Mouse (Mus musculus): Measurements from ENCODE around the gene Tbx1. TPM values are rescaled to one million over a fixed set of nuclear protein-coding genes. Genes with fewer than 3 reads are reported as not detected.

Gene Tbx1
- polyA plus RNA-seq, 1 experiment from 2014 or later, result 1.2 TPM

Other genes starting within 250 kb of the Tbx1 start
- gene Tango2, start 242.6 kb downstream of the Tbx1 start, polyA plus RNA-seq (2015; fragmentation: Nextera tagmentation; extraction: Ambion mirVana), result 92.5 and 94.0 TPM in 2 replicates
- 78.7 and 81.3 TPM in 2 replicates for gene Arvcf, start 242.5 kb downstream of the Tbx1 start, polyA plus RNA-seq (2015; fragmentation: Nextera tagmentation; extraction: Ambion mirVana)
- gene Txnrd2, start 164.3 kb downstream of the Tbx1 start, polyA plus RNA-seq (2015; fragmentation: Nextera tagmentation; extraction: Ambion mirVana), result 31.0 and 31.7 TPM in 2 replicates
- gene Comt, start 163.8 kb downstream of the Tbx1 start, polyA plus RNA-seq (2015; fragmentation: Nextera tagmentation; extraction: Ambion mirVana), result 106 and 113 TPM in 2 replicates
- 14.8 and 16.7 TPM in 2 replicates for gene Gnb1l, start 92.0 kb downstream of the Tbx1 start, polyA plus RNA-seq (2015; fragmentation: Nextera tagmentation; extraction: Ambion mirVana)
- 2.9 and 3.4 TPM in 2 replicates for gene Rtl10, start 91.8 kb downstream of the Tbx1 start, polyA plus RNA-seq (2015; fragmentation: Nextera tagmentation; extraction: Ambion mirVana)
- gene Gp1bb, start 31.7 kb upstream of the Tbx1 start, polyA plus RNA-seq (2015; fragmentation: Nextera tagmentation; extraction: Ambion mirVana), result 11.8 and 14.8 TPM in 2 replicates
- gene Gm49601, start 35.8 kb upstream of the Tbx1 start, polyA plus RNA-seq (2015; fragmentation: Nextera tagmentation; extraction: Ambion mirVana), result 14.8 and 18.8 TPM in 2 replicates
- 192 and 212 TPM in 2 replicates for gene Sept5, start 39.3 kb upstream of the Tbx1 start, polyA plus RNA-seq (2015; fragmentation: Nextera tagmentation; extraction: Ambion mirVana)
- gene Cldn5, start 186.2 kb upstream of the Tbx1 start, polyA plus RNA-seq (2015; fragmentation: Nextera tagmentation; extraction: Ambion mirVana), result 110 and 117 TPM in 2 replicates
- gene Ufd1, start 221.1 kb upstream of the Tbx1 start, polyA plus RNA-seq (2015; fragmentation: Nextera tagmentation; extraction: Ambion mirVana), result 105 and 109 TPM in 2 replicates
- 11.1 and 11.3 TPM in 2 replicates for gene Cdc45, start 221.3 kb upstream of the Tbx1 start, polyA plus RNA-seq (2015; fragmentation: Nextera tagmentation; extraction: Ambion mirVana)
- 39.2 and 44.8 TPM in 2 replicates for gene 2510002D24Rik, start 245.9 kb upstream of the Tbx1 start, polyA plus RNA-seq (2015; fragmentation: Nextera tagmentation; extraction: Ambion mirVana)
- gene Gm28539, start 245.9 kb upstream of the Tbx1 start, polyA plus RNA-seq (2015; fragmentation: Nextera tagmentation; extraction: Ambion mirVana), result 0.17 TPM in 1 of 2 replicates, not detected in the other